Mouse (Mus musculus) 3134 (cell line): Measurements from ENCODE around the gene Dynlrb2.

Experiments used
- DNase-seq: peaks from one replicate; pipeline ENCODE4 v3.0.0-alpha.2; 2011; ENCODE audit warnings: low spot score; ENCODE audit not compliant: insufficient read length; ENCODE audit errors: extremely low read depth

The Dynlrb2 gene

DNA sequence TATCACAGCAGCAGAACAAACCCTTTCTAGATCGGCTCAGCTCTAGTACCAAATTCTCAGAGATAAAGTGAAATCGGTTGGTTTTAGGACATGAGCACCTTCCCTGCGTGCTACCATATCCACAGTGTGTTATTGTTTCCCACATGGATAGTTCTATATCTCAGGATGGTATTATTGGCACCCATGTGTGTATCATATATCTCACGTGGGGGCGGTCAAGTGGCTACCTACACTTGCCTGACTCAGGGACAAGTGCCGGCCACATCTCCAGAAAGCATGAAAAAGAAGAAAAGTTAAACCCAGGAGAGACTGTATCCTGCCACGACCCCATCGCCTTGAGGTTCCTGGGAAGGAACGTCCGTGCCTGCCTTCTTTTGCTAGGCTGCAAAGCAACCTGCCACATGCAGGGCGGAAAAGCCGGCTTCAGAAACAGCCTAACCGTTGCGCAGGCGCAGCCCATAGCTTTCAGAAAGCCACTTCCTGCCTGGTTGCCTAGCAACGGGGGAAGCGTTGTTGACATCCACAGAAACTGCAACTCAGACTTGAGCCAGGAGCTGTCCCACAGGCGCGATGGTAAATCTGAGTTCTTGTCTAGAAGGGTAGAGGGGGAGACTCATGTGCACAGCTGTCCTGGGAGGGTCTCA, at the start of gene Dynlrb2:
Dynlrb2 (plus strand) TSS at position 498 of the 644 bp plus-strand sequence.
- no peak for DNase-seq

DNA sequence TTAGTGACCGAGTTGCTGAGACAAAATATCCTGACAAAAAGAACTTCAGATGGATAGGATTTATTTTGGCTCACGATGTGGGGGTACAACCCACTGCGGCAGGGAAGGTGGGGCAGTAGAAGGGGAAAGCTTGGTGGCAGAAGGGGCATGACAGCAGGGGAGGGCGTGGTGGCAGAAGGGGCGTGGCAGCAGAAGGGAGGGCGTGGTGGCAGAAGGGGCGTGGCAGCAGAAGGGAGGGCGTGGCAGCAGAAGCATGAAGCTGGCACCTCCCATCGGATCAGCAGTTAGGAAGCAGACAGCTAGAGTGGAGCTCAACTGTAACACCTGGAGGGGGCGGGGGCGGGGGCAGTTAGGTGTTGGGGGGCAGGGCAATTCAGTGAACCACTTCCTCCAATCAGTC, 46.2 kb upstream of the Dynlrb2 start:
- no peak for DNase-seq

- DNase-seq = no peak
These were observed 43.3 kb upstream of the Dynlrb2 start for GRCm38 (mm10) chr8:116461472-116461871.

DNA sequence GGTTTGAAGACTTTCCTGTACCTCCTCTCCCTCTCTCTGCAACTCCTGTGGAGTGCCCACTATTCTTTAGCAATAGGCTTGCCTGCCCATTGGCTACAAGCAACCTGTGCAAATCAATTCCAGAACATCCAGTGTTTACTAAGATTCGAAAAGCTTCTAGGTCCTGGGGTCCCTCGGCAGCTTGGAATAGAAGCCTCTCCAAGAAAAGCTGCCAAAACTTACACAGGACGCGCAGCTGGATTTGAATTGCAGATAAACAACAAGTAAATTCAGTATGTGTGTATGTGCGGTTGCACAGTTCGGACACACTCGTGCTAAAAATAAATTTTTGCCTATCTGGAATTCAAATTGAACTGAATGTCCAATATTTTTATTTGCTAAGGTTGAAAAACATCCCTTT, 38.2 kb upstream of the Dynlrb2 start:
- DNase-seq = no peak

- DNase-seq = no peak
These were observed 37.7 kb upstream of the Dynlrb2 start for GRCm38 (mm10) chr8:116467027-116467426.

- no peak for DNase-seq
These were observed 26.8 kb upstream of the Dynlrb2 start for GRCm38 (mm10) chr8:116477941-116478340.

DNA sequence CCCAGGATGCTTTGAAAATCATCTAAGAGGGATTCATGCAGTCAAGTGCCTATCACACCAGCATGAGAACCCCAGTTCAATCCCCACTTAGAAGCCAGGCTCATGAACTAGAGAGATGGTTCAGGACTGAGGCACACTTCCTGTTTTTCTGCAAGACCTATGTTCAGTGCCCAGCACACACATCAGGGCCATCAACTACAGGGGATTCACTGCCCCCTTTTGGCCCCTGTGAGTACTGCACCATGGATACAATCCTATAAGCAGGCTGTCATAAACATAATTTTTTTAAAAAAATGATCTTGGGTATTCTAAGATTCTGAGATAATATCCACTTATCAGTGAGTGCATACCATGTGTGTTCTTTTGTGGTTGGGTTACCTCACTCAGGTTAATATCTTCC, 26.1 kb upstream of the Dynlrb2 start:
- no peak for DNase-seq

- DNase-seq = no peak
These were observed 23.9 kb upstream of the Dynlrb2 start for GRCm38 (mm10) chr8:116480894-116481293.

DNA sequence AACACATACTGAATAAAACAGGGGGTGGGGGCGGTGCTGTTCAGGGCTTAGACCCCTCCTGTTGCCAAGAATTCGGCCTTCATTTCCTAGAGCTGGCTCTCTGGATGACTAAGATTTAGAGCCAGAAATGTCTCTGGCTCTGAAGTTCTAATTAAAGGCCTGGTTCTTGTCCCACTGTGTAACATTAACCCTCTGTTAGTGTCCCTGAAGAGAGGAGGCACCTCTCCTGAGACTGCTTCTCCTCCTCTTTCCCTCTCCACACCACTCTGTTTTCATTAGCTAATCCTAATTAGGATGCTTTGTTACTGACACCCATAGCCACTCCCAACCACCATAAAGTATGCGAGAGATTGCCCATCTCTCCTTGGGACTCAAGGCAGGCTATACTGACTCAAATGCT, 22.0 kb upstream of the Dynlrb2 start:
- DNase-seq = no peak

DNA sequence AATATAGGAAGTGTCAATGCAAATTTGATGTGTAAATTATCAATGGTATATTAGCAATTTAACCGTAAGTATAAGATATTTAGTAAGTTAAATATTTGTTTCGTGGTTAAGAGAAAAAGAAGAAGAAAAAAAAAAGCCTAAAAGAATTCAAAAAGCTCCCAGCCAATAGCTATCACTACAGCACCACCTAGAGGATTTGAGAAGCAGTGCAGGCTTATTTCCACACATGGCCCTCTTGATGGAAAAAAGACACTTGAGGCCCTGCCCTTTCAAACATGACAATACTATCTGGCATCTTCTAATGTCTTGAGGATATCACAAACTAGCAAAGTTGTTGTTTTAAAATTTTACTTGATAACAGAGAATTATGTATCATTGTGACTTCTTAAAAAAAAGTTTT, 20.7 kb upstream of the Dynlrb2 start:
- no peak for DNase-seq

GRCm38 (mm10) chr8:116488546-116488945, 16.2 kb upstream of the Dynlrb2 start:
- DNase-seq = no peak

DNA sequence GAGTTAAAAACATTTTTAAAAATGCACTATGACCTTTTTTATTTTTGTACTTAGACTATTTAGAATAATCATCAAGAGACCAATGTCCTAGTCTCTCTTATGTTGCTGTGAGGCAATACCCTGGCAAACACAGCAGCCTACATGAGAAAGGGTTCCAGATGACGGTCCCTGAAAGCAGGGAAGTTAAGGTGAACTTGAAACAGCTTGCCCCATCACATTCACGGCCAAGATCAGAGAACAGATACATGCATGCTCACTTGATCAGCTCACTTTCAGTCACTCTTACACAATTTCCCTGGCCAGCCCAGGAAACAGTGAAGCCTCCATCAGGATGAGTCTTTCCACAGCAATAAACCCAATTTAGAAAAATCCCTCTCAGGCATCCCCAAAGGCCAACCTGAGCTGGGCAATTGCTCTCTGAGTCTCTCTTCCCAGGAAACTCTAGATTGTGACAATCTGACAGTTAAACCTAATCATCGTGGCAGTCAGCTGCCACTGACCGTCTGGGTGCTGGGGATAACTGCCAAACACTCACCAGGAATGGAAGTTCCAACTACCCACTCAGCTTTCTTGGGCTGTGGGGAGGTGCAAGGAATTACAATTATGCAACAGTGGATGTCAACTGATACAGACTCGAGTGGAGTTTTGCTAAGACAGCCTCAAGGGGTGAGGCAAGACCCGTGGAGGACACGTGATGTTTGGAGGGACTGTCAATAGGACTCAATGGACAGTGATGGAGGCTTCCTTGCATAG, 4.5 kb upstream of the Dynlrb2 start:
- no peak for DNase-seq

DNA sequence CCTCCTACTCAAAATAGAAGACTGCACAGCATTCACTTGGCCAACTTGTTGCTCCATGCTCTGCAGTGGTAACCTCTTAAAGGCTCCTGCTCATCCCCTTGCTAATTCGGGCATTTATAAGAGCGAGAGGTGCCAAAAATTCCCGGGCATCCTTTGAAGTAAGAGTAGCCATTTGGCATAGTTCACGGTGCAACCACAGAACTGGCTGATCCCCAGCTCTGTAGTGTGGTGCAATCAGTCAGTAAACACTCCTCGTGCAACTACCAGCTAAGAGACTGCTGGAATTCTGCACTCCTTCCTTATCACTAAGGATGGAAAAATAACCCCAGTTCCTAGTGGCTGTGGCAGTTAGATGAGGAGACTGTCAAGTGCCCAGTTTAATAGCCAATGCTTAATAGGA, 3.9 kb downstream of the Dynlrb2 start:
- no peak for DNase-seq

- no peak for DNase-seq
These were observed 4.5 kb downstream of the Dynlrb2 start for GRCm38 (mm10) chr8:116509247-116509646.

DNA sequence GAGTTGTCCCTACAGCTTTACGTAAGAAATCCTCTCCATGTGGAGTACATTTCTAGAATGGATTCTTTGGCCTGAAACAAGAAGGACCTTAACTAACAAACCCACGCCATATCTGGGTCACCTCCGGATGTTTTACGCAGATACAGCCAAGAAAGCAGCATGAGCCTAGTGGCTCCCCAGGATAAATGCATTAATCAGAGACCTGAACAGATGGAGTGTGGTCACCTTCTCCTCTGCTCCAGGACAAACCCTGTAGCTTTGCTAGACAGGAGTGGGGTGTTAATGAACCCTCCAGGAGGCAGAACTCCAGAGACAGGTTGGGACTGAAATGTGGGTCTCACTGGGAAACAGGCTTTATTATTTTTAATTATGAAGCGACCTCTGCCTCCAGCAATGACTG, 14.9 kb downstream of the Dynlrb2 start:
- no peak for DNase-seq

DNA sequence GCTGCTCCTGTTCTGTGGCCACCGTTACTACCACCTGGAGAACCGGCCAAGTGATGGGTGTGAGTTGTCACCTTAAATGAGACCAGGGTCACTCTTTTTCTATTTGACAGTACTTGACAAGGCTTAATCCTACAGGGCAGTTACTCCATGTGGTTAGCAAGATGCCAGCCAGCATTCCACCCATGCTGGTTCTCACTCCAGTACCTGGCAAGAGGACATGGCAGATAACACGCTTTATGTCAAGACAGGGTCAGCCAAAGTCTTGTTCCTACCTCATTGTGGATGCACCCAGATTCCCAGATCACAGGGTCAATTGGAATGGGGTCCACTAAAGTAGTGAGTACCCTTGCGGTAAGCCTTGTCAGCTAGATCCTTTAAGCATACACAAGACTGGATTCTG, 16.4 kb downstream of the Dynlrb2 start:
- no peak for DNase-seq

- DNase-seq = no peak
These were observed 16.9 kb downstream of the Dynlrb2 start for GRCm38 (mm10) chr8:116521641-116522040.

DNA sequence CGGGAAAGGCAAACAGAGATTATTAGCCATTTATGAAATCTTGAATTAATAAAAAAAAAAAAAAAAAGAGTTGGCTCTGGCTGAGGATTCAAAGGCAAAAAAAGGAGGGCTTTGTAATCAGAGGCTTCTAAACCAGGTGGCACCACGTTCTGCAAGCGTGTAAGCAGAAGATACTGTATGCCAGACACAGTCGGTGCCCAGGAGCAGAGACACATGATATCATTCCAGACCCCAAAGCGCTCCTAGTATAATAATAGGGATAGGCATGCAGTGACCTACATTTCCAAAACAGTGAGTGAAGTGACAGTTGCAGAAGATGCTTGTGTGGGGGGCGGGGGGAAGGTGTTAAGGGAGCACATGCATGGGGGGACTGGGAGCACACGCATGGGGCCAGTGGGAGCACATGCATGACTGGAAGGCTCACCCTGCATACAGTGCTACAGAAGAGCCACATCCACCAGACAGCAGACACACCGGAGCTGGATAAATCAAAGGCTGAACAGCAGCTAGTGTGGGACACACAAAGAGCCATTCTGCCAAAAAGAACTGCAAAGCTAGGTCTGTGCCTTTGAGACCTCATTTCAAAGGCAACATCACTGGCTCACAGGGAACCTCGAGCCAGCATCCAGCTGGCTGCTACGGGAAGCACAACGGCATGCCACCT, 17.5 kb downstream of the Dynlrb2 start:
- DNase-seq = no peak

DNA sequence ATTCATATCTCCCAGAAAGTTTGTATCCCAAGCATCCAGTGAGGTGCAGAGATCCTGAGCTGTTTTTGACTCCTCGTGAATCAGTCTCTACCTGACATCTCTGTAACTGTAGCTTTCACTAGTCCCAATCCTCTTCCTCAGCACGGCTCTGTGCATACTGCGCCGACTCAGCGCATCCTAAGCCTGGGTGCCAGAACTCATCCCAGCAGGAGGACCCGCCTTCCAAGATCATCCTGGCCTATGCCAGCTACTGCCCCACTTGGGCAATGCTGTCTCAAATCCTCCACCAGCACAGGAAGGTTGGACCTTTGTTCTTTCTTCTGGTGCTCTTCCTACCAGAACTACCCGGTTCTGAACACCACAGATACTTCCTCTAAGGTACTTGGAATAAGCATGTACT, 20.1 kb downstream of the Dynlrb2 start:
- no peak for DNase-seq

DNA sequence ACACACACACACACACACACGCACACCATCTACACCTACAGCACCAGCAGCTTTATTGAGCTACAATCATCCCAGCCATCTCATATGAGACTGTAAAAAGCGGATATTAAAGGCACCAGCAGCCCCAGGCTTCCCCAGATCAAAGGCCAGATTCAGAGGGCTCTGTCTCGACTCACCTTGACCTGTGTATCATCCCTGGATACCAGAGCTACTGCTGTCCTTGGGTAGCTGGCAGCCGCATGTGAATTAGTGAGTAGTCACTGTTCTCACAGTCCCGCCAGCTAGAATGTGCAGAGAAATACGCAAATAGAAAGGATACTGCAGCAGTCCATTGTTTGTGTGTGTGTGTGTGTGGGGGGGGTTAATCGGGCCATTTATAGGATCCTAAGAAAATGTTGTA, 24.0 kb downstream of the Dynlrb2 start:
- no peak for DNase-seq

- DNase-seq = no peak
These were observed 28.3 kb downstream of the Dynlrb2 start for GRCm38 (mm10) chr8:116533081-116533480.

- no peak for DNase-seq
These were observed 32.0 kb downstream of the Dynlrb2 start for GRCm38 (mm10) chr8:116536786-116537185.
